In genomic region chr8:81757580-81758144, GRCm38 (mm10) we compare ENCODE assay signal across 28 mouse cellular contexts.
DNase-seq lines count a peak whose midpoint lies in the region; ATAC-seq lines count a peak whose summit lies in the region.
"Had no signal": no experiment of that assay in that cellular context is flagged by ENCODE, and none has a peak within 500 bp of the region (broad histone marks: within the 10 kb centered on the region; RNA-seq: fewer than 3 reads in every experiment).

No protein-coding gene starts in this region.

- no peak overlapping the region for H3K4me3 ChIP-seq in embryonic facial prominence, embryonic 14.5 days (ENCODE audit: low read depth, low read length)
- no peak overlapping the region for H3K4me3 ChIP-seq in embryonic facial prominence, embryonic 10.5 days
- H3K4me3 ChIP-seq in liver, embryonic 12.5 days: no peak overlapping the region
- H3K4me3 ChIP-seq: embryonic facial prominence, embryonic 13.5 days; erythroblast, embryonic 14.5 days; heart, adult 2 months; heart, embryonic 13.5 days; hindbrain, embryonic 15.5 days; kidney, embryonic 15.5 days; limb, embryonic 13.5 days; neural tube, embryonic 12.5 days had no signal

- peak; percentile 27 for DNase-seq in embryonic facial prominence, embryonic 14.5 days (ENCODE audit: low spot score)
- DNase-seq in embryonic facial prominence, embryonic 10.5 days (ENCODE audit: low spot score): no peak
- peak; percentile 17 for DNase-seq in layer of hippocampus, adult 9-11 months
- DNase-seq in layer of hippocampus, postnatal 36 days: no peak
- peak; percentile 10 for DNase-seq in right cerebral cortex, postnatal 25 days
- DNase-seq in right cerebral cortex, postnatal 4 days: no peak
- DNase-seq in naive thymus-derived CD4-positive, alpha-beta T cell, adult 2 months (ENCODE audit: low read depth): peak; percentile 16
- DNase-seq: adrenal gland, postnatal 14 days; cerebellum, adult 11-12 months; cerebellum, adult 9-11 months; embryo, embryonic 11 days; heart, adult 2 months; heart, postnatal 10 days; kidney, adult 18-20 months; kidney, postnatal 25 days; liver, postnatal 0 days; lung, postnatal 36 days; thymus, postnatal 14 days had no signal

- H3K27ac ChIP-seq in embryonic facial prominence, embryonic 14.5 days (replicated peaks; ENCODE audit: low read depth, low read length): no peak overlapping the region
- H3K27ac ChIP-seq in embryonic facial prominence, embryonic 10.5 days (replicated peaks): no peak overlapping the region
- no peak overlapping the region for H3K27ac ChIP-seq in liver, embryonic 12.5 days
- H3K27ac ChIP-seq: embryonic facial prominence, embryonic 13.5 days; heart, adult 2 months; heart, embryonic 13.5 days; hindbrain, embryonic 15.5 days; kidney, embryonic 15.5 days; limb, embryonic 13.5 days; neural tube, embryonic 12.5 days had no signal

- no peaks in the 10 kb centered on the region for H3K9me3 ChIP-seq in embryonic facial prominence, embryonic 14.5 days (ENCODE audit: control insufficient read depth, low read length)
- H3K9me3 ChIP-seq in embryonic facial prominence, embryonic 10.5 days: no peaks in the 10 kb centered on the region
- H3K9me3 ChIP-seq in liver, embryonic 12.5 days (replicated peaks): no peaks in the 10 kb centered on the region
- H3K9me3 ChIP-seq: embryonic facial prominence, embryonic 13.5 days; heart, embryonic 13.5 days; hindbrain, embryonic 15.5 days; kidney, embryonic 15.5 days; limb, embryonic 13.5 days; neural tube, embryonic 12.5 days had no signal

- 77% methylated on average over 2 of the region's 2 CpGs for WGBS in embryonic facial prominence, embryonic 14.5 days
- WGBS in embryonic facial prominence, embryonic 10.5 days: 94% methylated on average over 2 of the region's 2 CpGs
- WGBS in liver, embryonic 12.5 days (ENCODE audit: insufficient replicate concordance): 73% methylated on average over 2 of the region's 2 CpGs

- H3K4me2 ChIP-seq in embryonic facial prominence, embryonic 14.5 days (ENCODE audit: low read depth, low read length): no peak overlapping the region
- no peak overlapping the region for H3K4me2 ChIP-seq in liver, embryonic 12.5 days
- H3K4me2 ChIP-seq: embryonic facial prominence, embryonic 13.5 days; heart, embryonic 13.5 days; hindbrain, embryonic 15.5 days; kidney, embryonic 15.5 days; limb, embryonic 13.5 days; liver, embryonic 11.5 days; neural tube, embryonic 12.5 days had no signal

- H3K4me1 ChIP-seq in embryonic facial prominence, embryonic 14.5 days (ENCODE audit: control insufficient read depth, insufficient read depth, low read length): peaks cover 4% of the 10 kb centered on the region; the same call in 1 of the 2 replicates
- H3K4me1 ChIP-seq in embryonic facial prominence, embryonic 10.5 days: no peaks in the 10 kb centered on the region
- H3K4me1 ChIP-seq in liver, embryonic 12.5 days: 0 out of 2 replicates have a peak, but pooled peaks cover 2% of the 10 kb centered on the region
- H3K4me1 ChIP-seq: hindbrain, embryonic 15.5 days; kidney, embryonic 15.5 days; limb, embryonic 13.5 days; neural tube, embryonic 12.5 days had no signal

- H3K27me3 ChIP-seq in embryonic facial prominence, embryonic 14.5 days (replicated peaks; ENCODE audit: control insufficient read depth, insufficient read depth, low read length): no peaks in the 10 kb centered on the region
- no peaks in the 10 kb centered on the region for H3K27me3 ChIP-seq in embryonic facial prominence, embryonic 10.5 days (replicated peaks; ENCODE audit: low read depth, poor library complexity, severe bottlenecking)
- no peaks in the 10 kb centered on the region for H3K27me3 ChIP-seq in liver, embryonic 12.5 days (replicated peaks)
- H3K27me3 ChIP-seq: embryonic facial prominence, embryonic 13.5 days; heart, embryonic 13.5 days; hindbrain, embryonic 15.5 days; kidney, embryonic 15.5 days; limb, embryonic 13.5 days; neural tube, embryonic 12.5 days; Patski had no signal

- ATAC-seq in embryonic facial prominence, embryonic 14.5 days (ENCODE audit: low read depth): peak; percentile 37; the same call in 1 of the 2 replicates
- no peak for ATAC-seq in liver, embryonic 12.5 days
- ATAC-seq: liver, postnatal 0 days; Patski had no signal

- H3K9ac ChIP-seq in embryonic facial prominence, embryonic 14.5 days (ENCODE audit: low read depth, low read length): no peak overlapping the region
- no peak overlapping the region for H3K9ac ChIP-seq in liver, embryonic 12.5 days
- H3K9ac ChIP-seq: embryonic facial prominence, embryonic 13.5 days; heart, embryonic 13.5 days; hindbrain, embryonic 15.5 days; kidney, embryonic 15.5 days; limb, embryonic 13.5 days; liver, postnatal 0 days; neural tube, embryonic 12.5 days had no signal

- H3K36me3 ChIP-seq in embryonic facial prominence, embryonic 14.5 days (ENCODE audit: control insufficient read depth, insufficient read depth, low read length): no peaks in the 10 kb centered on the region
- H3K36me3 ChIP-seq in embryonic facial prominence, embryonic 10.5 days (replicated peaks): no peaks in the 10 kb centered on the region
- no peaks in the 10 kb centered on the region for H3K36me3 ChIP-seq in liver, embryonic 12.5 days
- H3K36me3 ChIP-seq: embryonic facial prominence, embryonic 13.5 days; heart, embryonic 13.5 days; hindbrain, embryonic 15.5 days; kidney, embryonic 15.5 days; limb, embryonic 13.5 days; neural tube, embryonic 12.5 days had no signal

Comparison
In these comparisons a context has a peak if more than half of its experiments do, and no peak if none do; other contexts are left out.
1. DNase-seq: peak in embryonic facial prominence, embryonic 14.5 days (single experiment), layer of hippocampus, adult 9-11 months (single experiment), right cerebral cortex, postnatal 25 days (single experiment) and naive thymus-derived CD4-positive, alpha-beta T cell, adult 2 months (single experiment); none in embryonic facial prominence, embryonic 10.5 days (single experiment), layer of hippocampus, postnatal 36 days (0 of 2) and right cerebral cortex, postnatal 4 days (single experiment).